Mouse (Mus musculus) liver, embryonic 15.5 days (tissue): ENCODE measurements around the gene Zmiz1. TPM values are rescaled to one million over a fixed set of nuclear protein-coding genes. Genes with fewer than 3 reads are reported as not detected.

Experiments
- ATAC-seq: fragments of 200-750 bp; cut with Nextera tagmentation; 2 replicates; pipeline ENCODE4 v1.8.0; 2017; ENCODE audit warnings: moderate number of reproducible peaks, mild to moderate bottlenecking, moderate library complexity; ENCODE audit not compliant: insufficient read depth
- H3K27ac ChIP-seq: fragments of 300-500 bp; sonication (generic); replicated peaks from 2 replicates; pipeline ENCODE4 v1.5.1; 2015; ENCODE audit warnings: mild to moderate bottlenecking, inconsistent platforms
- H3K27me3 ChIP-seq: fragments of 300-500 bp; sonication (generic); 2 replicates; pipeline ENCODE4 v1.6.1; 2015; ENCODE audit warnings: mild to moderate bottlenecking, inconsistent platforms
- H3K36me3 ChIP-seq: fragments of 300-500 bp; sonication (generic); replicated peaks from 2 replicates; pipeline ENCODE4 v1.6.1; 2015; ENCODE audit warnings: moderate library complexity, mild to moderate bottlenecking, inconsistent platforms
- H3K4me1 ChIP-seq: fragments of 300-500 bp; sonication (generic); replicated peaks from 2 replicates; pipeline ENCODE4 v1.6.1; 2015; ENCODE audit warnings: inconsistent platforms
- H3K4me2 ChIP-seq: fragments of 300-500 bp; sonication (generic); 2 replicates; pipeline ENCODE4 v1.6.1; 2015; ENCODE audit warnings: moderate library complexity, mild to moderate bottlenecking, inconsistent platforms
- H3K4me3 ChIP-seq: fragments of 300-500 bp; sonication (generic); replicated peaks from 2 replicates; pipeline ENCODE4 v1.5.1; 2015; ENCODE audit warnings: mild to moderate bottlenecking, inconsistent platforms
- H3K9ac ChIP-seq: fragments of 300-500 bp; sonication (generic); 2 replicates; pipeline ENCODE4 v1.6.1; 2015; ENCODE audit warnings: moderate library complexity, mild to moderate bottlenecking, inconsistent platforms
- H3K9me3 ChIP-seq: fragments of 300-500 bp; sonication (generic); replicated peaks from 2 replicates; pipeline ENCODE4 v1.6.1; 2016; ENCODE audit warnings: inconsistent platforms
- WGBS: fragments of 180-500 bp; shearing (Covaris S2); methylation state at CpG from one replicate; pipeline ENCODE4 v1.1.7; 2015; ENCODE audit warnings: mixed read lengths; ENCODE audit not compliant: insufficient replicate concordance; 5-methylcytosine and 5-hydroxymethylcytosine counted together
- polyA plus RNA-seq: library from polyadenylated mRNA; unstranded; fragments of >200 nt; fragmentation: Nextera tagmentation; extraction: Ambion mirVana; gene quantifications from 2 replicates; pipeline ENCODE4 v1.2.1, GENCODE M21; 2015

Zmiz1 gene
- polyA plus RNA-seq, 1 experiment from 2014 or later: 4.3 TPM

DNA sequence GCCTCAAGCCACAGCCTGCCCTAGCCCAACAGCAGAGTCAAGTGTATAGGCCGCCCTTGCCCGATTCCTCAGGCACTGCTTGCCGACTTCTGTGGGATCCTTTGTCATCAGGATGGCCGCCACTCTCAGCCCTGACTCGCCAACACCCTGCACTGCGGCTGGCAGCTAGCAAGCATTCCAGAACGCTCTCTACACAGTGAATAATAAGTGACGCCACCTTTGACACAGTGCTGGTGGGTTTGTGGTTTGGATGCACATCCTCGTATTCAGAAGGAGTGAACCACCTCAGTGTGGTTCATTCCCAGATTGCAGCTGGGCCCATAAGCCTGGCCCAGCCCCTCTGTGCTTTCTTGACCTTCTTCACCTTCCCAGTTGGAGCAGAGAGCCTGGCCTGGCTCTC, 17.1 kb downstream of the Zmiz1 start:
- Histone ChIP-seq H3K27ac (no peak overlapping the region), H3K9me3 (no peaks in the 10 kb centered on the region), H3K36me3 (no peaks in the 10 kb centered on the region), H3K27me3 (no peaks in the 10 kb centered on the region), H3K4me2 (no peak overlapping the region), H3K9ac (no peak overlapping the region), H3K4me3 (no peak overlapping the region), H3K4me1 (peaks cover 97% of the 10 kb centered on the region)
- no peak for ATAC-seq
- WGBS: 63% methylated on average over 9 of the region's 9 CpGs

DNA sequence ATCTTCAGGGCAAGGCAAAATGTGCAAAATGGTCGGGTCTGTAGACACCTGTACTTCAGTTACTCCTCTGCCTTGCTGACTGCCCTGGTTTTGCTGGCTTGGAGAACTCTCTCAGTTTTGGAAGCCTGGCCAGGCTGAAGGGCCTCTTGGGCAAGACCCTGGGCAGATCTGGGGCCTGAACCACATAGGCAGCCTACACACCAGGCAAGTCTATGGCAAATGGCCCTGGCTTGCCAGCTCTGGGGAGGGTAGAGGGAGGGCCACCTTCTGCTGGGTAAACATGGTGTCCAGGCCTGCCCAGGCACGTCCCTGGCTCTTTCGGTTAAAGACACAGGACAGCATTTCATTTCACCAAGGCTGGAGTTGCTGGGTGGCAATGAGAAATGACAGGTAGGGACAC, 17.5 kb downstream of the Zmiz1 start:
- Histone ChIP-seq H3K4me2 (no peak overlapping the region), H3K9ac (no peak overlapping the region), H3K27ac (no peak overlapping the region), H3K9me3 (no peaks in the 10 kb centered on the region), H3K36me3 (no peaks in the 10 kb centered on the region), H3K4me3 (no peak overlapping the region), H3K27me3 (no peaks in the 10 kb centered on the region), H3K4me1 (peaks cover 97% of the 10 kb centered on the region)
- ATAC-seq: no peak
- WGBS: 69% methylated on average over 3 of the region's 3 CpGs

DNA sequence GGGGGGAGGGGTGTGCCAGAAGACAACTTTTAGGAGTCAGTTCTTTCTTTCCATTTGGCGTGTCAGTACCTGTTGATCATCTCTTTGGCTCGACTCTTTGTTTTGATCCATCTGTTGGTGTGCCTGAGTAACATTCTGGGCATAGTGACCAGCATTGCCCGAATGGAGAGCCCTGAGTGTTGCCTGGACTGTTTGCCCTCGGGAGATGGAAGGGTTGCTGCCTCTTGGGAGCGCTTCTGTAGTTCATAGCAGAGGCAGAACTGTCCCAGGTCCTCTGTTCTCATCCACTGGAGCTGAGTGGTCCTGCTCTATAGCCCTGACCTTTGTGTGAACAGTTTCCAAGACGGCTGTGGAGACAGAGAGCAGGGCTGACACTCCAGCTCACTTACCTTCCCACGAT, 18.3 kb downstream of the Zmiz1 start:
- H3K4me2 ChIP-seq: no peak overlapping the region
- no peaks in the 10 kb centered on the region for H3K9me3 ChIP-seq
- no peaks in the 10 kb centered on the region for H3K36me3 ChIP-seq
- no peak overlapping the region for H3K27ac ChIP-seq
- no peak overlapping the region for H3K4me3 ChIP-seq
- peaks cover 97% of the 10 kb centered on the region for H3K4me1 ChIP-seq
- H3K27me3 ChIP-seq: no peaks in the 10 kb centered on the region
- WGBS: 63% methylated on average over 7 of the region's 7 CpGs
- ATAC-seq: no peak
- no peak overlapping the region for H3K9ac ChIP-seq

DNA sequence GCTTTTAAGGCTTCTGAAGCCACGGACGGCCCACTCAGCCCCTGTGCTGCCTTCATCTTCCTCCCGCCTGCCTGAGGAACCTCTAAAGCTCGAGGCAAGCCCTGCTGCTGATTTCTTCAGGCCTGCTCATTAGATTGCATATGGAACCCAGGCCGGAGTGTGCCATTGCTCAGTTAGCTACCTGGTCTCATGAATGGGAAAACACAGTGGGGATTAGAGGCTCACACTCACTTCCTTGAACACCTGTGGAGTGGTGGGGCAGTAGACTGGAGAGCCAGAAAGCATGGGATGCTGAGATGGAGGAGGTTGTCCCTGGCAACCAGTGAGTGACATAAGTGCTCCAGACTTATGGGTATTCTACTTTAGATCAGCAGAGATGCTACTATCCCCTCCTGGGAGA, 19.3 kb downstream of the Zmiz1 start:
- WGBS: 57% methylated on average over 5 of the region's 5 CpGs
- no peaks in the 10 kb centered on the region for H3K9me3 ChIP-seq
- H3K9ac ChIP-seq: no peak overlapping the region

DNA sequence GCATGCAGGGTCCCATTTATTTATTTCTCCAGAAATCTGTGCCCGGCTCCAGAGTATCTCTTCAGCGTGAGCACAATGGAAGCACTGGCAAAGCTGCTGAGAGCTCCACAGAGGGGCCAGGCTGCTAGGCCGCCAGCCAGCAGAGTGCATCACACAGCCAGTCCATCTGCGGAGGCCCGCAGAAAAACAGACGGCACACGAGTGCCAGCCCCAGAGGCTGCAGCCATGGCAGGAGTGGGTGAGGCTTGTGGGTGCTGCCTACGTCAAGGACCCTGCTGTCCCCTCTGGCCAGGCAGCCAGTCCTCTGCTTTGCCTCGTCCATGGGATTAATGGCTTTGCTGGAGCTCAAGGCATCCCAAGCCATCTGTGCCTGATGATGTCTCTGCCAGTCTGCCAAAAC, 19.8 kb downstream of the Zmiz1 start:
- no peak overlapping the region for H3K4me3 ChIP-seq
- no peaks in the 10 kb centered on the region for H3K27me3 ChIP-seq
- H3K4me2 ChIP-seq: no peak overlapping the region
- no peak for ATAC-seq
- peaks cover 97% of the 10 kb centered on the region for H3K4me1 ChIP-seq
- WGBS: 73% methylated on average over 9 of the region's 9 CpGs
- H3K36me3 ChIP-seq: no peaks in the 10 kb centered on the region
- H3K9me3 ChIP-seq: no peaks in the 10 kb centered on the region
- 0 out of 2 replicates have a peak overlapping the region, but pooled peaks have one; percentile 91 for H3K27ac ChIP-seq
- no peak overlapping the region for H3K9ac ChIP-seq

More for the DNA sequence above, 19.3 kb downstream of the Zmiz1 start:
- H3K4me1 ChIP-seq: peaks cover 97% of the 10 kb centered on the region
- H3K4me2 ChIP-seq: no peak overlapping the region
- no peak for ATAC-seq
- H3K36me3 ChIP-seq: no peaks in the 10 kb centered on the region
- H3K27ac ChIP-seq: 0 out of 2 replicates have a peak overlapping the region, but pooled peaks have one; percentile 91
- H3K4me3 ChIP-seq: no peak overlapping the region
- no peaks in the 10 kb centered on the region for H3K27me3 ChIP-seq

DNA sequence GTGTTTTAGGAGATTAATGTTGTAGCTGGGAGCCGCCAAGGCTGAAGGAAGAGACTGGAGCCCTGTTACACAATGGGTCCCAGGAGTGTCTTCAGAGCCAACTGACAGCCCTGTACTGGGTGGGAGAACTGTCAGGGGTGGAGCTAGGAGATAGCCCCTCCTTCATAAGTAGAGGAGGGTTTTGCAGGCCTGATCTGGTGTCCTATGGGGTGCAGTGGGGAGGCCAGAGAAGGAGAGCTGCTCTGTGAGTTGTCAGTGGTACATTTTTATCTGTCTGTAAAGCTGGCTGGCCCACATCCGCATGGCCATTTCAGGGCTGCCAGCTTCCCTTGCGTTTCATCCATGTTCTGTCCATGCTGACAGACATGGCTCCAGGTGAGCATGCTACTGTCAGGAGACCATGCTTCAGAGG, 20.9 kb downstream of the Zmiz1 start:
- no peak overlapping the region for H3K4me3 ChIP-seq
- peak overlapping the region; percentile 75 for H3K4me2 ChIP-seq
- H3K4me1 ChIP-seq: peaks cover 97% of the 10 kb centered on the region
- no peaks in the 10 kb centered on the region for H3K9me3 ChIP-seq
- H3K27ac ChIP-seq: peak overlapping the region; percentile 91
- ATAC-seq: peak; percentile 78
- no peaks in the 10 kb centered on the region for H3K36me3 ChIP-seq
- no peaks in the 10 kb centered on the region for H3K27me3 ChIP-seq
- peak overlapping the region; percentile 31; the same call in 1 of the 2 replicates for H3K9ac ChIP-seq
- WGBS: 13% methylated on average over 3 of the region's 3 CpGs

DNA sequence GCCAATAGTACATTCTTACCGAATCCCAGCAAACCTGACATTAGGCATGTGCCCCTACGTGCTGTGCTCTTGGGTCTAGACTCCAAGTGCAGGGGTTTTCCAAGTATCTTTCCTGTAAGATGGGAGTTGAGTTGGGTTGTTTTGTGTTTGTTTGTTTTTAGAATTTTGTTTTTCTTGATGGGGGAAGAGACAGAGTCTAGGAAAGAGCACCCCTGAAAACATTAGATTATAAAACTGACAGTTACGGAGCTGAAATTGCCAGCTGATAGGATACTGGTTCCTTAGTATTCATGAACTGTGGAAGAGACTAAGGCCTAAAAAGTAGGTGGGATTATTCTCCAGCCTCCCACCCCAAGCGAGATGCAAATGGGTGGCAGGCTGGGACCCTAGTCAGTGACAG, 21.5 kb downstream of the Zmiz1 start:
- peak overlapping the region; percentile 47 for H3K4me3 ChIP-seq
- no peaks in the 10 kb centered on the region for H3K9me3 ChIP-seq
- 40% methylated on average over 4 of the region's 4 CpGs for WGBS
- peak overlapping the region; percentile 67 for H3K9ac ChIP-seq
- peak overlapping the region; percentile 75 for H3K4me2 ChIP-seq
- ATAC-seq: no peak
- no peaks in the 10 kb centered on the region for H3K27me3 ChIP-seq
- H3K36me3 ChIP-seq: no peaks in the 10 kb centered on the region
- peak overlapping the region; percentile 91 for H3K27ac ChIP-seq
- peaks cover 97% of the 10 kb centered on the region for H3K4me1 ChIP-seq

DNA sequence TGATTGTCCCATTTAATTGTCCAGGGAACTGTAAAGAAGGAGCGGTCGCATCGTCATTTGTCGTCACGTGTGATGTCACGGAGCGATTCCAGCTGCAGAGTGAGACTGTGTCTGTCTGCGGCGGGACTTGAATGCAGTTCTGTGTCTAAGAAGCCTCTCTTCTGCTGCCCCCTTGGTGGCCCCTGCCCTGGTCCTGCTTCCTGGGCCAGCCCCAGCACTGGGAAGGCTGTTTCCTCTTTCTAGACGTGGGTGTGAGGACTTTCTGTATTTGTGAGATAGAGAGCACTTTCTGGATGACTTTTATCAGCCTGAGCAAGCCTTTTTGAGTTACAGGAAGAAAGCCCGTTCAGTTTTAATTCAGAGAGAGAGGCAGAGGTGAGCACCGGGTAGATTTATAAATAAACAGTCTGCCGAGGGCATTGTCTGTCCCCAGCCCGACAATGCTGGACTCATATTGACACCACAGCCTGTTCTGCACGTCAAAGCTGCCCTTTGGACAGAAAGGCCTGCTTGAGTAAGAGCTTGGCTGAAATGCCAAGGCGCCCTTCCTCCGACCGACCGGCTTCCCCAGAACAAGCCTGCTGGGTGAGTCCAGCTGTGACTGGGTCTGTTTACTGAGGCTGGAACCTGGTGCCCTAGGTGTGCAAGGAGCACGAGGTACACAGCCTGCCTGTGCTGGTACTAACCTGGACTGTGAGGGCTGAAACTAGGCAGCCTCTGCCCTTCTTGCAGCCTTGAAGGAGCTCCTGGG, 22.1 kb downstream of the Zmiz1 start:
- H3K4me2 ChIP-seq: peak overlapping the region; percentile 75
- peak overlapping the region; percentile 67 for H3K9ac ChIP-seq
- no peaks in the 10 kb centered on the region for H3K36me3 ChIP-seq
- no peaks in the 10 kb centered on the region for H3K27me3 ChIP-seq
- peak; percentile 70 for ATAC-seq
- H3K9me3 ChIP-seq: no peaks in the 10 kb centered on the region
- peaks cover 96% of the 10 kb centered on the region for H3K4me1 ChIP-seq
- H3K27ac ChIP-seq: peak overlapping the region; percentile 91
- WGBS: 5% methylated on average over 20 of the region's 20 CpGs
- peak overlapping the region; percentile 47 for H3K4me3 ChIP-seq

DNA sequence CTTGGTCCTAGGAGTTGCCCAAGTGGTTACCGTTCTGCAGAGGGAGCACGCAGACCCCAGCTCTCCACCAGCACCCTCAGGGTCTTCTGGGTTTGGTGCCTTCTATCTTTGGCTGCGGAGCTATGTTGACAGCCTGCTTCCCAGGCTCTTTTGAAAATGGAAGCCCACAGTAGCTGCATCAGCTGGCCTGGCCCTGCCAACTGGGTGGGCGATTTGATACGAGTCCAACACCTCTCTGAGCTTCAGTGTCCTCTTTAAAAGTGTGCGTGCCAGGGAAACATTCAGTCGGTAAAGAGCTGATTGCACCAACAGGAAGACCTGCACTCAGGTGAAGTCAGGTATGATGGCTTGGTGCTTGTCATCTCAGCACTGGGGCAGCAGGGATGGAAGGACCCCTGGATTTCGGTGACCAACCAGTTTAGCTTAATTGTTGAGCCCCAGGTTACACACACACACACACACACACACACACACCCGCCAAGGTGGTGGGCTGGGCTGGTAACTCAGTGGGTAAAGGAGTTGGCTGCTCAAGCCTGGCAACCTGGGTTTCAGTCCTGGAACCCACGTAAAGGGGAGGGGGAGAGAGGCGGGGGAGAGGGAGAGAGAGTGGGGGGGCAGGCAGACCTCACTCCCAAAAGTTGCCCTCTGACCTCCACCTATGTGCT, 22.8 kb downstream of the Zmiz1 start:
- H3K36me3 ChIP-seq: no peaks in the 10 kb centered on the region
- WGBS: 47% methylated on average over 11 of the region's 11 CpGs
- peaks cover 96% of the 10 kb centered on the region for H3K4me1 ChIP-seq
- H3K4me2 ChIP-seq: peak overlapping the region; percentile 75
- peak overlapping the region; percentile 47 for H3K4me3 ChIP-seq
- no peaks in the 10 kb centered on the region for H3K27me3 ChIP-seq
- no peak for ATAC-seq
- H3K9ac ChIP-seq: peak overlapping the region; percentile 67
- peak overlapping the region; percentile 91 for H3K27ac ChIP-seq
- no peaks in the 10 kb centered on the region for H3K9me3 ChIP-seq

DNA sequence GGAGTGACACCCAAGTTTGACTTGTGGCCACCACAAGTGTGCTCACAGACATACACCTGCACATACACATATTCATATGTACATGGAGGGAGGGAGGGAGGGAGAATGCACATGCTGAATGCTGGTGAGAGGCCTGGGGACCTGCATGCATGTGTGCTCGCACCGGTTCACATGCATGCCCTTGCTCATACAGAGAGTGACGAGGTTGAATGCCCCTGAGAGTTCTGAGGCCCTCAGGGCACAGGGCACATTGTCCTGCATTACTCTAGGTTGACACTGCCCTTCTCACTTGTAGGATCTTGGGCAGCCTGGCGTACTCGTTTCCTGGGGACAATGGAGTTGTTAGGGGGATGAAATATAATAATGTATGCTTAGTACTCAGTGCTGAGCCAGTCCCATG, 23.4 kb downstream of the Zmiz1 start:
- peaks cover 97% of the 10 kb centered on the region for H3K4me1 ChIP-seq
- H3K27ac ChIP-seq: peak overlapping the region; percentile 91; the same call in 1 of the 2 replicates
- H3K36me3 ChIP-seq: no peaks in the 10 kb centered on the region
- peak overlapping the region; percentile 47; the same call in 1 of the 2 replicates for H3K4me3 ChIP-seq
- H3K27me3 ChIP-seq: no peaks in the 10 kb centered on the region
- peak overlapping the region; percentile 67; the same call in 1 of the 2 replicates for H3K9ac ChIP-seq
- WGBS: 74% methylated on average over 5 of the region's 5 CpGs
- peak overlapping the region; percentile 75 for H3K4me2 ChIP-seq
- no peak for ATAC-seq
- no peaks in the 10 kb centered on the region for H3K9me3 ChIP-seq

DNA sequence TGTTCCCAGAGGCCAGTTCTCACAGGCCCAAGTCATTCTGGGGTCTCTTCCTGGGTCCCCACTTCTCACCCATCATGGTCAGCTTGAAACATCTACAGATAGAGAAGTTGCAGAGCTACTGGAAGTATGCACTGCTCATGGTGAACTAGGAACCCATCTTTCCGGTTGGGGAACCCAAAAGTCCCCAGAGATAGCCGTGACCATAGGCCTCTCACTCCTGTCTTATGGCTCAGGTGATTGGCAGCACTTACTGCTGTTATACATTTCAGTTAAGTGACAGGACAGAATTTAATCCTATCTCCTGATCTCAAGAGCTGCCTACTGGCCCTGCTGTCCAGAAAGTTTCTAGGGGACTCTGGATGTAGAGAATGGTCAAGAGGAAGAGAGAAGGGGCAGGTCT, 24.3 kb downstream of the Zmiz1 start:
- no peak overlapping the region for H3K4me3 ChIP-seq
- ATAC-seq: no peak
- WGBS: 54% methylated on average over 2 of the region's 2 CpGs

More for the DNA sequence above, 24.3 kb downstream of the Zmiz1 start:
- no peak overlapping the region for H3K9ac ChIP-seq
- no peak overlapping the region for H3K27ac ChIP-seq
- H3K27me3 ChIP-seq: no peaks in the 10 kb centered on the region
- no peaks in the 10 kb centered on the region for H3K9me3 ChIP-seq
- H3K4me1 ChIP-seq: peaks cover 98% of the 10 kb centered on the region
- peak overlapping the region; percentile 75 for H3K4me2 ChIP-seq
- H3K36me3 ChIP-seq: no peaks in the 10 kb centered on the region
